Mouse (Mus musculus) spleen, adult 2 months (tissue): Measurements from ENCODE around the gene Ddb2. TPM values are rescaled to one million over a fixed set of nuclear protein-coding genes. Genes with fewer than 3 reads are reported as not detected.

Experiments used
- DNase-seq, 2 experiments: peaks; one replicate each; pipeline versions ENCODE4 v3.0.0 to v3.0.0-alpha.2; 2012 to 2021; ENCODE audit warnings: low spot score in 2 of 2, low read depth in 1 of 2
- H3K27ac ChIP-seq: fragments of 200-500 bp; 2 replicates; pipeline ENCODE4 v1.5.1; 2012; ENCODE audit warnings: low read length, inconsistent platforms; ENCODE audit not compliant: insufficient read depth
- H3K27me3 ChIP-seq: fragments of 200-500 bp; 2 replicates; pipeline ENCODE4 v1.6.1; 2012; ENCODE audit warnings: mild to moderate bottlenecking, moderate library complexity, low read length, inconsistent platforms; ENCODE audit not compliant: control insufficient read depth, insufficient read depth
- H3K36me3 ChIP-seq: fragments of 200-500 bp; 2 replicates; pipeline ENCODE4 v1.6.1; 2012; ENCODE audit warnings: mild to moderate bottlenecking, low read length, inconsistent platforms; ENCODE audit not compliant: control insufficient read depth, insufficient read depth
- H3K4me1 ChIP-seq: fragments of 200-500 bp; 2 replicates; pipeline ENCODE4 v1.6.1; 2011; ENCODE audit warnings: inconsistent platforms; ENCODE audit not compliant: control insufficient read depth, insufficient read depth, insufficient read length
- H3K4me3 ChIP-seq: fragments of 200-500 bp; 2 replicates; pipeline ENCODE4 v1.5.1; 2011; ENCODE audit warnings: mild to moderate bottlenecking, inconsistent platforms; ENCODE audit not compliant: insufficient read depth, insufficient read length; ENCODE audit errors: extremely low read depth
- CTCF ChIP-seq: fragments of 200-500 bp; IDR thresholded peaks from 2 replicates; pipeline ENCODE4 v1.5.1; 2011; ENCODE audit warnings: mild to moderate bottlenecking, inconsistent platforms; ENCODE audit not compliant: insufficient read depth, insufficient read length, insufficient replicate concordance; ENCODE audit errors: extremely low read depth
- POLR2A ChIP-seq: fragments of 200-500 bp; IDR thresholded peaks from 2 replicates; pipeline ENCODE4 v1.6.1; 2011; ENCODE audit warnings: low read depth, low read length, inconsistent platforms
- WGBS: fragments of 180-500 bp; shearing (Covaris S2); methylation state at CpG from one replicate; pipeline ENCODE4 v1.1.7; 2018; 5-methylcytosine and 5-hydroxymethylcytosine counted together
- polyA plus RNA-seq: library from polyadenylated mRNA; depleted of rRNA; stranded (reverse); fragments of >200 nt; gene quantifications from 2 replicates; pipeline ENCODE4 v1.2.3, GENCODE M21; 2012

The Ddb2 gene
- polyA plus RNA-seq, 1 experiment: 18.3 TPM

- H3K4me1 ChIP-seq: no peaks in the 10 kb centered on the region
- no peak for DNase-seq
- WGBS: 76% methylated on average over 10 of the region's 10 CpGs
- peaks cover 21% of the 10 kb centered on the region for H3K36me3 ChIP-seq
- H3K4me3 ChIP-seq: no peak overlapping the region
- H3K27ac ChIP-seq: no peak overlapping the region
- TF ChIP-seq CTCF: peak; percentile 13; the same call in 1 of the 2 replicates
- no peak for TF ChIP-seq POLR2A
- H3K27me3 ChIP-seq: no peaks in the 10 kb centered on the region
Observed at GRCm38 (mm10) chr2:91278749-91279371, 42.1 kb upstream of the Ddb2 start.

DNA sequence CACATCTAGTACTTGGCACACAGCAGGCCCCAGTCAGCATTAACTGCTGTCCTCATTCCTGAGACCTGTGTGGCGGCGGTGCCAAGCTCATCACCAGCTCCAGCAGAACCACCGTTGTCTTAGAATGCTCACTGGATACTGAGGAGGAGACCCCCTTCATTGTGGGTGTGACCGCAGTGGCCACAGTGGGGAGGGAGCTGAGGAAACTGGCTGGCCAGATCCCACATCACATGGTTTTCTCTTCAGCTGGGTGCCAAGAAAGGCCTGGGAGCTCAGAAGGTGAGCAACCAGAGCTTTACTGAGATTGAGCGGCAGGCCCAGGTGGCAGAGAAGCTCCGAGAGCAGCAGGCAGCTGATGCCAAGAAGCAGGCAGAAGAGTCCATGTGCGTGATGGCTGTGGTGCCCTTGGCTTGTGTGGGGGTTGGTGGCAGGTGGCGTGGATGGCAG lies 32.9 kb upstream of the Ddb2 start:
- DNase-seq: no peak
- peaks cover 52% of the 10 kb centered on the region for H3K36me3 ChIP-seq
- no peaks in the 10 kb centered on the region for H3K27me3 ChIP-seq
- TF ChIP-seq CTCF (no peak), POLR2A (no peak)
- no peak overlapping the region for H3K4me3 ChIP-seq
- peaks cover 3% of the 10 kb centered on the region; the same call in 1 of the 2 replicates for H3K4me1 ChIP-seq
- H3K27ac ChIP-seq: no peak overlapping the region
- WGBS: 94% methylated on average over 8 of the region's 8 CpGs

DNA sequence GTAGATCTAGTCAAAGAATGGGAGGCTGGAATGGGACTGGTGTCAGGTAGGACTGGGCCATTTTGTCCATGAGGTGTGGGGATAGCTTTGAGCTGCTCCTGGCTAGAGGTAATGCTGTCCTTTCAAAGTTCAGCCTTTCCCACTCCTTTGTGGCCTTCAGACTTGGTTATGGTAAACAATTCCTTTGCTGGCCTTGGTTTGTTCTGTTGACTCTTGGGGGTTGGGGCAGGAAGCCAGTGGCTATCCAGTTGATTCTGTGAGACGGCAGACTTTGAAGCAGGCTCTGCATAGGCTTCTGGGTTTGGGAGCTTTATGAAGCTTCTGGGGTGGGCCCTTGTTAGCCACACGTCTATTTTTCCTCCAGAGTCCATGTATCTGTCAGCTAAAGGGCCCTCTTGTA lies 31.9 kb upstream of the Ddb2 start:
- Histone ChIP-seq H3K27ac (no peak overlapping the region), H3K4me1 (peaks cover 7% of the 10 kb centered on the region; the same call in 1 of the 2 replicates), H3K4me3 (no peak overlapping the region), H3K27me3 (no peaks in the 10 kb centered on the region), H3K36me3 (peaks cover 44% of the 10 kb centered on the region)
- TF ChIP-seq CTCF (no peak), POLR2A (no peak)
- no peak for DNase-seq
- WGBS: 92% methylated on average over 2 of the region's 2 CpGs

- WGBS: 94% methylated on average over 3 of the region's 3 CpGs
- Histone ChIP-seq H3K27me3 (no peaks in the 10 kb centered on the region), H3K4me1 (peaks cover 7% of the 10 kb centered on the region; the same call in 1 of the 2 replicates), H3K4me3 (no peak overlapping the region), H3K27ac (no peak overlapping the region), H3K36me3 (peaks cover 38% of the 10 kb centered on the region)
- no peak for DNase-seq
- TF ChIP-seq POLR2A: no peak
- no peak for TF ChIP-seq CTCF
Observed at GRCm38 (mm10) chr2:91268042-91268441, 31.3 kb upstream of the Ddb2 start.

GRCm38 (mm10) chr2:91264711-91265681 lies 28.2 kb upstream of the Ddb2 start, which contains the start of gene Arfgap2:
Arfgap2 (plus strand) TSS chr2:91264974.
- TF ChIP-seq POLR2A (peak; percentile 66), CTCF (no peak)
- H3K4me1 ChIP-seq: peaks cover 7% of the 10 kb centered on the region; the same call in 1 of the 2 replicates
- peak; percentile 88 to 95 for DNase-seq
- H3K36me3 ChIP-seq: peaks cover 23% of the 10 kb centered on the region
- H3K27me3 ChIP-seq: no peaks in the 10 kb centered on the region
- peak within 1 kb of the TSS; percentile 92 for H3K4me3 ChIP-seq
- WGBS: 3% methylated on average over 72 of the region's 72 CpGs
- peak within 1 kb of the TSS; percentile 86 for H3K27ac ChIP-seq

DNA sequence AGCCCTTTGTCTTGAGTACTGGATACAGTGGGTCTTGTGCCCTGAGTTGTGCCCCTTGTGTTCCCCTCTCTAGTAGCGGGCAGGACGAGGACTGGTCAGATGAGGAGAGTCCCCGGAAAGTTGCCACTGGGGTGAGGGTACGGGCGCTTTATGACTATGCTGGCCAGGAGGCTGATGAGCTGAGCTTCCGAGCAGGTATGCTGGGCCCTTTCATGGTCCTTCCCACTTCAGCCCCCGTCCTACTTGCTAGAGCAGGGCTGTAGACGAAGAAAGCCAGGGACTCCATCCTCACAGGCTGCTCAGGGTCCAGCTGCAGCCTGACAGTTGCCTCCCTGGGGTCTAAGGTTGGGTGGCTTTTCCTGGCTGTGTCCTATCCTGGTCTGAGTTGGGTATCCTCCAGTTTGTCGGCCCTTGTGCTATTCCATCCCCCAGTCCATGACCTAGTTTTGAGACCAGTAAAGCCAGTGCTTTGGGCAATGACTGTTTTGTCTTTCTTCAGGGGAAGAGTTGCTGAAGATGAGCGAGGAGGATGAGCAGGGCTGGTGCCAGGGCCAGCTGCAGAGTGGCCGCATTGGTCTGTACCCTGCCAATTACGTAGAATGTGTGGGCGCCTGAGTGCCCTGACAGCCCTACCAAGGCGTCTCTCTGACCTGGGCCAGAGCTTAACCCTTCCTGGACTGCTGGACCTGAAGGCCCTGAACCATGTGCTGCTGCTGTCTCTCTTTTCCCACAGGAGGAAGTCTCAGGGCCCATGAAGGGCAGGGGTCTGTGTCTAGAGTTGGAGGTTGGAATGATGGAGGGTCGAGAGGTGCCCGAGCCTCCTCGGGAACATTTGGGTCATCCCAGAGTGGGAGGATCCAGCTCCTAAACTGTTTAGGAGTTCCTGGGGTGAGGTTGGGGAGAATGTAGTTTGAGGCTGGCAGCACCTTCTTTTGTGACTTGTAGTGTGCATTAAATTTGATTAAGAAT lies 27.2 kb upstream of the Ddb2 start:
- TF ChIP-seq POLR2A (no peak), CTCF (no peak)
- no peak overlapping the region for H3K4me3 ChIP-seq

More for the DNA sequence above, 27.2 kb upstream of the Ddb2 start:
- WGBS: 91% methylated on average over 17 of the region's 17 CpGs
- peaks cover 15% of the 10 kb centered on the region for H3K36me3 ChIP-seq
- no peaks in the 10 kb centered on the region for H3K27me3 ChIP-seq
- peaks cover 7% of the 10 kb centered on the region; the same call in 1 of the 2 replicates for H3K4me1 ChIP-seq
- DNase-seq: no peak
- no peak overlapping the region for H3K27ac ChIP-seq
